Mouse (Mus musculus) midbrain, embryonic 16.5 days (tissue): Measurements from ENCODE around the gene Cybb. TPM values are rescaled to one million over a fixed set of nuclear protein-coding genes. Genes with fewer than 3 reads are reported as not detected.

ENCODE experiments used
- ATAC-seq: fragments of 200-750 bp; cut with Nextera tagmentation; 2 replicates; pipeline ENCODE4 v1.8.0; 2017; ENCODE audit warnings: moderate TSS enrichment
- H3K27ac ChIP-seq: fragments of 300-500 bp; sonication (generic); 2 replicates; pipeline ENCODE4 v1.5.1; 2014; ENCODE audit warnings: mild to moderate bottlenecking, low read length, mixed read lengths
- H3K27me3 ChIP-seq: fragments of 300-500 bp; sonication (generic); 2 replicates; pipeline ENCODE4 v1.6.1; 2014; ENCODE audit warnings: low read depth, low read length, mixed read lengths; ENCODE audit not compliant: control insufficient read depth, insufficient read depth
- H3K36me3 ChIP-seq: fragments of 300-500 bp; sonication (generic); 2 replicates; pipeline ENCODE4 v1.6.1; 2014; ENCODE audit warnings: mild to moderate bottlenecking, low read length, moderate library complexity, mixed read lengths; ENCODE audit not compliant: control insufficient read depth, insufficient read depth
- H3K4me1 ChIP-seq: fragments of 300-500 bp; sonication (generic); 2 replicates; pipeline ENCODE4 v1.6.1; 2014; ENCODE audit warnings: mild to moderate bottlenecking, low read length, mixed read lengths; ENCODE audit not compliant: control insufficient read depth, insufficient read depth
- H3K4me2 ChIP-seq: fragments of 300-500 bp; sonication (generic); 2 replicates; pipeline ENCODE4 v1.6.1; 2014; ENCODE audit warnings: mild to moderate bottlenecking, low read length, mixed read lengths
- H3K4me3 ChIP-seq: fragments of 300-500 bp; sonication (generic); 2 replicates; pipeline ENCODE4 v1.5.1; 2014; ENCODE audit warnings: low read depth, mild to moderate bottlenecking, low read length, moderate library complexity, mixed read lengths
- H3K9ac ChIP-seq: fragments of 300-500 bp; sonication (generic); 2 replicates; pipeline ENCODE4 v1.6.1; 2014; ENCODE audit warnings: low read depth, low read length, mixed read lengths
- H3K9me3 ChIP-seq: fragments of 300-500 bp; sonication (generic); replicated peaks from 2 replicates; pipeline ENCODE4 v1.6.1; 2014; ENCODE audit warnings: mild to moderate bottlenecking, low read length, mixed read lengths; ENCODE audit not compliant: control insufficient read depth, poor library complexity, severe bottlenecking
- WGBS: fragments of 180-500 bp; shearing (Covaris S2); extraction: QIAGEN DNeasy Blood & Tissue Kit; methylation state at CpG from one replicate; pipeline ENCODE4 v1.1.7; 2014; 5-methylcytosine and 5-hydroxymethylcytosine counted together
- polyA plus RNA-seq: library from polyadenylated mRNA; unstranded; fragments of >200 nt; fragmentation: Nextera tagmentation; extraction: Ambion mirVana; gene quantifications from 2 replicates; pipeline ENCODE4 v1.2.1, GENCODE M21; 2015

Cybb gene
- polyA plus RNA-seq, 1 experiment from 2014 or later = 0.40 TPM

DNA sequence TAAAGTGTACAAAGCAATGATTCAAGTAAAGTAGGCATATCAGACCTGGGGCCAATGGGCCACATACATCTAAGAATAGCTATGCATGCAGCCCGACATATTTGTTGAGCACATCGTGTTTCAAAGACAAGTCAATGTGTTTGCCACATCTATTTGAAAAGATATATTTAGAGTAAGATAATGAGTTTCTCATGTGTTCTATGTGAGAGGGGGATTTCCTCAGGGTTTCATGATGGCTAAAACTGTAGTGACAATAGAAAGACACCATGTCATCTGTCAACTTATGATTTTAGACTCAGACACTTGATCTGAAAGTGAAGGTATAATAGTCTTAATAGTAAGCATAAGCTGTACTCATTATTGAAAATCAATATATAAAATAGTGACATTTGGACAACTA is 48.3 kb downstream of the Cybb start:
- H3K36me3 ChIP-seq = no peaks in the 10 kb centered on the region
- ATAC-seq = no peak
- H3K9me3 ChIP-seq = no peaks in the 10 kb centered on the region
- no peaks in the 10 kb centered on the region for H3K4me1 ChIP-seq
- H3K4me2 ChIP-seq = no peak overlapping the region
- no peak overlapping the region for H3K27ac ChIP-seq
- H3K9ac ChIP-seq = no peak overlapping the region
- 95% methylated on average over 2 of the region's 2 CpGs for WGBS
- H3K4me3 ChIP-seq = no peak overlapping the region
- no peaks in the 10 kb centered on the region for H3K27me3 ChIP-seq

DNA sequence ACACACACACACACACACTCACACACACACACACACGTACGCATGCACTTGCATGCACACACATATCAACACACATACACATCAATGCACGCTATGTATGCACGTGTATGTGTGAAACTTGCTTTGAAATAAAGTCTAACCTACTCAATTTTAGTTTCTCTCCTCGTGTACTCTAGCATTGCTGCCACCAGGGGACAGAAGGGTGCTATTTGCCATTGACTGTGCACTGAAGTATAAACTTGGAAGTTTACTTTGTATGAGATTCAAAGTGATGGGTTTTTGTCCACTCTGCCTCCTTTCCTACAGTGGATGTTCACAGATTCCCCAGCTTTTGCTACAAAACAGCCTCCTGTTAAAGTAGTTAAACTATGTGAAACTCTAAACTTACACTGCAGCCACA is 73.7 kb downstream of the Cybb start:
- Histone ChIP-seq H3K27me3 (no peaks in the 10 kb centered on the region), H3K9me3 (no peaks in the 10 kb centered on the region), H3K4me1 (no peaks in the 10 kb centered on the region), H3K36me3 (no peaks in the 10 kb centered on the region), H3K4me3 (no peak overlapping the region), H3K9ac (no peak overlapping the region), H3K4me2 (no peak overlapping the region), H3K27ac (no peak overlapping the region)
- WGBS = 82% methylated on average over 5 of the region's 5 CpGs
- no peak for ATAC-seq

Other genes with a start within 250 kb of the Cybb start
- 0.24 TPM in 1 of 2 replicates, not detected in the other for gene Gm14862, start 230.9 kb downstream of the Cybb start, polyA plus RNA-seq
- gene Xk, start 215.0 kb downstream of the Cybb start, polyA plus RNA-seq = 5.3 and 5.4 TPM in 2 replicates
- gene H2al1m, start 204.0 kb downstream of the Cybb start, polyA plus RNA-seq = not detected in 2 replicates
- gene H2al1k, start 137.1 kb downstream of the Cybb start, polyA plus RNA-seq = not detected in 2 replicates
- not detected in 2 replicates for gene H2al1o, start 84.6 kb upstream of the Cybb start, polyA plus RNA-seq
- 40.4 and 45.1 TPM in 2 replicates for gene Dynlt3, start 175.2 kb upstream of the Cybb start, polyA plus RNA-seq